Mouse (Mus musculus): Measurements from ENCODE around the gene Klhl9.
A peak's percentile ranks its signal among the peaks of the same experiment; 100 is the strongest.

The Klhl9 gene

GRCm38 (mm10) chr4:88718715-88719114, 3.5 kb downstream of the Klhl9 start:
- no peak for DNase-seq (ENCODE audit: extremely low read depth, insufficient read length, low spot score)

GRCm38 (mm10) chr4:88715059-88715458, 7.2 kb downstream of the Klhl9 start:
- peak; percentile 63 for DNase-seq (ENCODE audit: extremely low read depth, insufficient read length, low spot score)

- DNase-seq (ENCODE audit: extremely low read depth, insufficient read length, low spot score) = peak; percentile 53
Measured at GRCm38 (mm10) chr4:88714281-88714680, 8.0 kb downstream of the Klhl9 start.

GRCm38 (mm10) chr4:88707128-88707826, 15.0 kb downstream of the Klhl9 start:
- no peak for DNase-seq (ENCODE audit: extremely low read depth, insufficient read length, low spot score)

GRCm38 (mm10) chr4:88705924-88706323, 16.3 kb downstream of the Klhl9 start:
- no peak for DNase-seq (ENCODE audit: extremely low read depth, insufficient read length, low spot score)

GRCm38 (mm10) chr4:88699301-88699700, 23.0 kb downstream of the Klhl9 start:
- no peak for DNase-seq (ENCODE audit: extremely low read depth, insufficient read length, low spot score)

GRCm38 (mm10) chr4:88698781-88699180, 23.5 kb downstream of the Klhl9 start:
- DNase-seq (ENCODE audit: extremely low read depth, insufficient read length, low spot score) = no peak

- no peak for DNase-seq (ENCODE audit: extremely low read depth, insufficient read length, low spot score)
Measured at GRCm38 (mm10) chr4:88697753-88698152, 24.5 kb downstream of the Klhl9 start.

GRCm38 (mm10) chr4:88697108-88697507, 25.2 kb downstream of the Klhl9 start:
- DNase-seq (ENCODE audit: extremely low read depth, insufficient read length, low spot score) = no peak

GRCm38 (mm10) chr4:88696237-88696884, 25.9 kb downstream of the Klhl9 start:
- DNase-seq (ENCODE audit: extremely low read depth, insufficient read length, low spot score) = no peak

- DNase-seq (ENCODE audit: extremely low read depth, insufficient read length, low spot score) = no peak
Measured at GRCm38 (mm10) chr4:88693392-88693791, 28.9 kb downstream of the Klhl9 start.

- DNase-seq (ENCODE audit: extremely low read depth, insufficient read length, low spot score) = no peak
Measured at GRCm38 (mm10) chr4:88692537-88692936, 29.7 kb downstream of the Klhl9 start.

GRCm38 (mm10) chr4:88691259-88691658, 31.0 kb downstream of the Klhl9 start, which contains the start of gene Ifnab:
Gene Ifnab (minus strand): TSS chr4:88691359.
- DNase-seq (ENCODE audit: extremely low read depth, insufficient read length, low spot score) = no peak

- DNase-seq (ENCODE audit: extremely low read depth, insufficient read length, low spot score) = no peak
Measured at GRCm38 (mm10) chr4:88683812-88684211, 38.5 kb downstream of the Klhl9 start, which contains the start of gene Ifna2. Gene Ifna2 (minus strand): TSS chr4:88683912.

- DNase-seq (ENCODE audit: extremely low read depth, insufficient read length, low spot score) = no peak
Measured at GRCm38 (mm10) chr4:88681353-88681752, 40.9 kb downstream of the Klhl9 start.

GRCm38 (mm10) chr4:88680362-88680761, 41.9 kb downstream of the Klhl9 start:
- no peak for DNase-seq (ENCODE audit: extremely low read depth, insufficient read length, low spot score)

- DNase-seq (ENCODE audit: extremely low read depth, insufficient read length, low spot score) = no peak
Measured at GRCm38 (mm10) chr4:88676824-88677223, 45.4 kb downstream of the Klhl9 start, which contains the start of gene Ifna16. Gene Ifna16 (minus strand): TSS chr4:88676924.
